Mouse (Mus musculus): ENCODE measurements around the gene Ahcyl2. TPM values are rescaled to one million over a fixed set of nuclear protein-coding genes. Genes with fewer than 3 reads are reported as not detected.
"Not testable (repeated sequence)": the region's sequence is repeated elsewhere in the genome, so short reads cannot be mapped to it uniquely, and the experiment has no call there.

The Ahcyl2 gene
- polyA plus RNA-seq, 1 experiment from 2014 or later = 15.2 TPM

- Histone ChIP-seq H3K27me3 (no peaks in the 10 kb centered on the region), H3K36me3 (no peaks in the 10 kb centered on the region), H3K4me1 (no peaks in the 10 kb centered on the region), H3K4me3 (no peak overlapping the region), H3K27ac (no peak overlapping the region), H3K9ac (no peak overlapping the region), H3K4me2 (no peak overlapping the region), H3K9me3 (no peaks in the 10 kb centered on the region)
- no peak for ATAC-seq (ENCODE audit: insufficient number of reproducible peaks, insufficient read depth, low FRiP score, low TSS enrichment, low read depth)
- 76% methylated on average over 1 of the region's 1 CpGs for WGBS
Observed at GRCm38 (mm10) chr6:29793520-29793919, 25.7 kb downstream of the Ahcyl2 start.

DNA sequence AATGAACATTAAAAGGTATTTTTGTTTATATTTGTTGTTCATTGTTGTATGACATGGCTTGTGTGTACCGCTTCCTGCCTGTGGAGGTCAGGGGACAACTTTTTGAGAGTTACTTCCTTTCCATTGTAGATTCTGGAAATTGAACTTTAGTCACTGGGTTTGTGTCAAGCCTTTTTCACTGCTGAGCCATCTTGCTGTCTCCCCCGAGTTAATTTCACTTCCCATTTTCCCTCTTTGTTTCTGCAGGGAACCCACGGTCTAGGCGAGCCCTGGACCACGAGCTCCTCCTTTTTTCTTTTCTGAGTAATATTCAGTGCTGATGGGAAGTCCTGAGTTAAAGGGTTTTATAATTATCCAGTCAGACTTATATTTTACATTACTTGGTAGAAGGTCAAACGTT, 26.8 kb downstream of the Ahcyl2 start:
- Histone ChIP-seq H3K9ac (no peak overlapping the region), H3K4me1 (no peaks in the 10 kb centered on the region), H3K9me3 (no peaks in the 10 kb centered on the region), H3K4me3 (no peak overlapping the region), H3K27me3 (no peaks in the 10 kb centered on the region), H3K27ac (no peak overlapping the region), H3K36me3 (no peaks in the 10 kb centered on the region), H3K4me2 (no peak overlapping the region)
- ATAC-seq (ENCODE audit: insufficient number of reproducible peaks, insufficient read depth, low FRiP score, low TSS enrichment, low read depth) = no peak
- 84% methylated on average over 6 of the region's 6 CpGs for WGBS

- Histone ChIP-seq H3K27me3 (no peaks in the 10 kb centered on the region), H3K4me3 (no peak overlapping the region), H3K4me2 (no peak overlapping the region), H3K4me1 (no peaks in the 10 kb centered on the region), H3K9me3 (no peaks in the 10 kb centered on the region), H3K9ac (no peak overlapping the region), H3K36me3 (no peaks in the 10 kb centered on the region), H3K27ac (no peak overlapping the region)
- WGBS = 82% methylated on average over 1 of the region's 1 CpGs
- no peak for ATAC-seq (ENCODE audit: insufficient number of reproducible peaks, insufficient read depth, low FRiP score, low TSS enrichment, low read depth)
Observed at GRCm38 (mm10) chr6:29802979-29803378, 35.2 kb downstream of the Ahcyl2 start.

DNA sequence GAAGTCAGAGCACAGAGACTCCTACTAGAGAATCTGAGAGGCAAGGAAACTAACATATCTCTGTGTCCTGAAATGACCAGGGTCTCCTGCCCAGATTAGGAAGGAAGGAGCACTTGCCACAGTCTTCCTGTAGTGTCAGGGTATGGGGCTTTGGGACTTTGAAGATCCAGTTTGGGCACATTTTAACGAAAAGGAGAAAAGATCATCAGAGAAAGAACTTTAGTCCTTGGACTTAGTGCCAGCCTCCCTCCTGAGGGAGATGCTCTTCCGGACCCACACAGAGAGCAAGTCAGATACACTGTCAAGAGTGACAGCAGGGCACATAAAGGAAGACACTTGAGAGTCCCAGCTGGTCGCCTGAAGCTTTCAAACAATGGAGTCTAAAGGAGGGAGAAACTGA, 36.2 kb downstream of the Ahcyl2 start:
- H3K27ac ChIP-seq = no peak overlapping the region
- WGBS = 61% methylated on average over 3 of the region's 3 CpGs

DNA sequence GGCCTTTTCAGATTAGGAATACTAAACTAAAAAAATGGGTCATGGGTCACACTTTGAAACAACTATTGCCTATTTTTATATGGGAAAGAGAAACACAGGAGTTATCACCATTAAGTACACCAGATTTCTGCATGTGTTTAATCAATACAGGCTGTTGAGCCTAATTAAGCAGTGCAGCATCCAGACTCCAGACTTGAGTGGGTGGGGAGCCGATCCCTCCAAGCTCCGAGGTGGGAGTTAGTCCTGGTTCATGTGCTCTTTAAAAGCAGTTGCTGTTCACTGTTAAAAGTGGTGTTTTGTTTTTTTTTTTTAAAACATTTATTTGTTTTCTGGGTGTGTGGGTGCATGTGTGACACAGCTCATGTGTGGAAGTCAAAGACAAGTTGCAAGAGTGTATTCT, 37.6 kb downstream of the Ahcyl2 start:
- no peak for ATAC-seq (ENCODE audit: insufficient number of reproducible peaks, insufficient read depth, low FRiP score, low TSS enrichment, low read depth)
- H3K36me3 ChIP-seq = no peaks in the 10 kb centered on the region
- 58% methylated on average over 2 of the region's 2 CpGs for WGBS
- H3K4me3 ChIP-seq = no peak overlapping the region
- H3K27ac ChIP-seq = no peak overlapping the region
- no peaks in the 10 kb centered on the region for H3K9me3 ChIP-seq
- no peak overlapping the region for H3K4me2 ChIP-seq
- H3K27me3 ChIP-seq = no peaks in the 10 kb centered on the region
- no peak overlapping the region for H3K9ac ChIP-seq
- no peaks in the 10 kb centered on the region for H3K4me1 ChIP-seq

More for the DNA sequence above, 36.2 kb downstream of the Ahcyl2 start:
- ATAC-seq (ENCODE audit: insufficient number of reproducible peaks, insufficient read depth, low FRiP score, low TSS enrichment, low read depth) = no peak
- Histone ChIP-seq H3K4me2 (no peak overlapping the region), H3K9me3 (no peaks in the 10 kb centered on the region), H3K36me3 (no peaks in the 10 kb centered on the region), H3K27me3 (no peaks in the 10 kb centered on the region), H3K4me1 (no peaks in the 10 kb centered on the region), H3K4me3 (no peak overlapping the region), H3K9ac (no peak overlapping the region)

GRCm38 (mm10) chr6:29812076-29812475, 44.3 kb downstream of the Ahcyl2 start:
- H3K4me3 ChIP-seq = no peak overlapping the region
- 85% methylated on average over 2 of the region's 2 CpGs for WGBS
- no peak for ATAC-seq (ENCODE audit: insufficient number of reproducible peaks, insufficient read depth, low FRiP score, low TSS enrichment, low read depth)
- H3K4me2 ChIP-seq = no peak overlapping the region
- no peak overlapping the region for H3K27ac ChIP-seq
- H3K27me3 ChIP-seq = no peaks in the 10 kb centered on the region
- peaks cover 4% of the 10 kb centered on the region; the same call in 1 of the 2 replicates for H3K4me1 ChIP-seq
- no peak overlapping the region for H3K9ac ChIP-seq
- H3K9me3 ChIP-seq = no peaks in the 10 kb centered on the region
- H3K36me3 ChIP-seq = no peaks in the 10 kb centered on the region

- H3K4me2 ChIP-seq = no peak overlapping the region
- no peaks in the 10 kb centered on the region for H3K27me3 ChIP-seq
- WGBS = 40% methylated on average over 1 of the region's 1 CpGs
- no peak overlapping the region for H3K9ac ChIP-seq
- no peak overlapping the region for H3K27ac ChIP-seq
- peaks cover 4% of the 10 kb centered on the region; the same call in 1 of the 2 replicates for H3K4me1 ChIP-seq
- no peaks in the 10 kb centered on the region for H3K9me3 ChIP-seq
- no peaks in the 10 kb centered on the region for H3K36me3 ChIP-seq
- no peak overlapping the region for H3K4me3 ChIP-seq
- no peak for ATAC-seq (ENCODE audit: insufficient number of reproducible peaks, insufficient read depth, low FRiP score, low TSS enrichment, low read depth)
Observed at GRCm38 (mm10) chr6:29812651-29813050, 44.8 kb downstream of the Ahcyl2 start.

- Histone ChIP-seq H3K27me3 (no peaks in the 10 kb centered on the region), H3K9me3 (no peaks in the 10 kb centered on the region), H3K4me1 (peaks cover 4% of the 10 kb centered on the region; the same call in 1 of the 2 replicates), H3K36me3 (no peaks in the 10 kb centered on the region), H3K27ac (0 out of 2 replicates have a peak overlapping the region, but pooled peaks have one; percentile 1), H3K4me3 (no peak overlapping the region), H3K4me2 (no peak overlapping the region), H3K9ac (no peak overlapping the region)
- 14% methylated on average over 2 of the region's 2 CpGs for WGBS
- ATAC-seq (ENCODE audit: insufficient number of reproducible peaks, insufficient read depth, low FRiP score, low TSS enrichment, low read depth) = no peak
Observed at GRCm38 (mm10) chr6:29814616-29815015, 46.8 kb downstream of the Ahcyl2 start.

GRCm38 (mm10) chr6:29815060-29815459, 47.2 kb downstream of the Ahcyl2 start:
- 68% methylated on average over 3 of the region's 3 CpGs for WGBS
- Histone ChIP-seq H3K27me3 (no peaks in the 10 kb centered on the region), H3K9ac (no peak overlapping the region), H3K36me3 (no peaks in the 10 kb centered on the region), H3K4me3 (no peak overlapping the region), H3K4me1 (peaks cover 4% of the 10 kb centered on the region; the same call in 1 of the 2 replicates), H3K9me3 (no peaks in the 10 kb centered on the region), H3K4me2 (no peak overlapping the region), H3K27ac (0 out of 2 replicates have a peak overlapping the region, but pooled peaks have one; percentile 1)
- no peak for ATAC-seq (ENCODE audit: insufficient number of reproducible peaks, insufficient read depth, low FRiP score, low TSS enrichment, low read depth)

DNA sequence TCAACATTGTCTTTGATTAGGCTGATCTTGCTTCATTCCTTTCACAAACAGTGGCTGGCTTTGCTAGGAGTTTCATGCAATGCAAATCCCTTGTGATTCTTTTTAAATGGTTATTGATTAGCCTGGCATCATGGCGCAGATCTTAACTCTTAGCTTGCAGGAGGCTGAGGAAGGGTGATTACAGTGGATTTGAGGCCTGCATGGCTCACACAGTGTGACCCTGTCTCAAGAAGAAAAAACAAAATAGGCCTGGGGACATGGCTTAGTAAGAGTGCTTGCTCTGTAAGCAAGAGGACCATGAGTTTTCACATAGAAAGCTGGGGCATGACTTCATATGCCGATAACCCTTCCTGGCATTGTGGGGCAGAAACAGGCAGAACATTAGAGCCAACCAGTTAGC, 47.8 kb downstream of the Ahcyl2 start:
- no peaks in the 10 kb centered on the region for H3K36me3 ChIP-seq
- WGBS = 92% methylated on average over 2 of the region's 2 CpGs
- H3K27ac ChIP-seq = no peak overlapping the region
- H3K4me3 ChIP-seq = no peak overlapping the region
- H3K9me3 ChIP-seq = no peaks in the 10 kb centered on the region
- H3K9ac ChIP-seq = no peak overlapping the region
- ATAC-seq (ENCODE audit: insufficient number of reproducible peaks, insufficient read depth, low FRiP score, low TSS enrichment, low read depth) = no peak
- H3K4me2 ChIP-seq = no peak overlapping the region
- no peaks in the 10 kb centered on the region for H3K27me3 ChIP-seq
- H3K4me1 ChIP-seq = peaks cover 4% of the 10 kb centered on the region; the same call in 1 of the 2 replicates

- ATAC-seq (ENCODE audit: insufficient number of reproducible peaks, insufficient read depth, low FRiP score, low TSS enrichment, low read depth); H3K27ac ChIP-seq; H3K4me3 ChIP-seq; H3K27me3 ChIP-seq; H3K36me3 ChIP-seq; H3K9me3 ChIP-seq; H3K4me2 ChIP-seq; H3K9ac ChIP-seq; H3K4me1 ChIP-seq: not testable (repeated sequence)
- 89% methylated on average over 12 of the region's 12 CpGs for WGBS
Observed at GRCm38 (mm10) chr6:29816371-29816770, 48.6 kb downstream of the Ahcyl2 start.

GRCm38 (mm10) chr6:29819309-29819708, 51.5 kb downstream of the Ahcyl2 start:
- 28% methylated on average over 3 of the region's 3 CpGs for WGBS
- no peak overlapping the region for H3K4me3 ChIP-seq
- no peak overlapping the region for H3K4me2 ChIP-seq
- H3K4me1 ChIP-seq = peaks cover 4% of the 10 kb centered on the region; the same call in 1 of the 2 replicates
- no peak overlapping the region for H3K27ac ChIP-seq
- H3K9ac ChIP-seq = no peak overlapping the region
- H3K9me3 ChIP-seq = no peaks in the 10 kb centered on the region
- ATAC-seq (ENCODE audit: insufficient number of reproducible peaks, insufficient read depth, low FRiP score, low TSS enrichment, low read depth) = no peak
- no peaks in the 10 kb centered on the region for H3K27me3 ChIP-seq
- no peaks in the 10 kb centered on the region for H3K36me3 ChIP-seq

GRCm38 (mm10) chr6:29820314-29820713, 52.5 kb downstream of the Ahcyl2 start:
- H3K9me3 ChIP-seq = no peaks in the 10 kb centered on the region
- H3K4me3 ChIP-seq = no peak overlapping the region
- 89% methylated on average over 4 of the region's 4 CpGs for WGBS
- no peak overlapping the region for H3K27ac ChIP-seq
- no peak for ATAC-seq (ENCODE audit: insufficient number of reproducible peaks, insufficient read depth, low FRiP score, low TSS enrichment, low read depth)
- H3K4me1 ChIP-seq = no peaks in the 10 kb centered on the region
- no peak overlapping the region for H3K9ac ChIP-seq
- no peak overlapping the region for H3K4me2 ChIP-seq
- H3K27me3 ChIP-seq = no peaks in the 10 kb centered on the region
- H3K36me3 ChIP-seq = no peaks in the 10 kb centered on the region

All from embryonic facial prominence, embryonic 13.5 days (tissue).